Mouse (Mus musculus): Measurements from ENCODE around the gene Sav1.

The Sav1 gene

GRCm38 (mm10) chr12:69947502-69947901, 39.3 kb downstream of the Sav1 start:
- DNase-seq: no peak

- no peak for DNase-seq
These were observed 40.9 kb downstream of the Sav1 start for GRCm38 (mm10) chr12:69945861-69946260.

- no peak for DNase-seq
These were observed 45.0 kb downstream of the Sav1 start for GRCm38 (mm10) chr12:69941655-69942329.

- DNase-seq: peak; percentile 14
These were observed 47.5 kb downstream of the Sav1 start for GRCm38 (mm10) chr12:69939291-69939690.

- DNase-seq: no peak
These were observed 49.1 kb downstream of the Sav1 start for GRCm38 (mm10) chr12:69937731-69938130.

GRCm38 (mm10) chr12:69926716-69927115, 60.1 kb downstream of the Sav1 start:
- peak; percentile 41 for DNase-seq

- DNase-seq: peak; percentile 68
These were observed 62.8 kb downstream of the Sav1 start for GRCm38 (mm10) chr12:69924012-69924411.

GRCm38 (mm10) chr12:69923603-69924002, 63.2 kb downstream of the Sav1 start:
- peak; percentile 28 for DNase-seq

GRCm38 (mm10) chr12:69923128-69923527, 63.7 kb downstream of the Sav1 start:
- DNase-seq: no peak

GRCm38 (mm10) chr12:69922099-69922498, 64.7 kb downstream of the Sav1 start:
- no peak for DNase-seq

- no peak for DNase-seq
These were observed 68.9 kb downstream of the Sav1 start for GRCm38 (mm10) chr12:69917870-69918269.
